Mouse (Mus musculus) spleen, adult 10 weeks (tissue): ENCODE measurements around the gene Trappc13. TPM values are rescaled to one million over a fixed set of nuclear protein-coding genes. Genes with fewer than 3 reads are reported as not detected.

Source experiments
- polyA plus RNA-seq: library from polyadenylated mRNA; stranded (reverse); fragments of 350-450 nt; fragmentation: Illumina TruSeq; extraction: RNeasy Lipid Tissue Mini Kit (QIAGEN cat#74804); gene quantifications from one replicate; pipeline ENCODE4 v1.2.3, GENCODE M21; 2015; ENCODE audit warnings: low replicate concordance; ENCODE audit not compliant: insufficient read depth

The Trappc13 gene
- 33.6 TPM for polyA plus RNA-seq

DNA sequence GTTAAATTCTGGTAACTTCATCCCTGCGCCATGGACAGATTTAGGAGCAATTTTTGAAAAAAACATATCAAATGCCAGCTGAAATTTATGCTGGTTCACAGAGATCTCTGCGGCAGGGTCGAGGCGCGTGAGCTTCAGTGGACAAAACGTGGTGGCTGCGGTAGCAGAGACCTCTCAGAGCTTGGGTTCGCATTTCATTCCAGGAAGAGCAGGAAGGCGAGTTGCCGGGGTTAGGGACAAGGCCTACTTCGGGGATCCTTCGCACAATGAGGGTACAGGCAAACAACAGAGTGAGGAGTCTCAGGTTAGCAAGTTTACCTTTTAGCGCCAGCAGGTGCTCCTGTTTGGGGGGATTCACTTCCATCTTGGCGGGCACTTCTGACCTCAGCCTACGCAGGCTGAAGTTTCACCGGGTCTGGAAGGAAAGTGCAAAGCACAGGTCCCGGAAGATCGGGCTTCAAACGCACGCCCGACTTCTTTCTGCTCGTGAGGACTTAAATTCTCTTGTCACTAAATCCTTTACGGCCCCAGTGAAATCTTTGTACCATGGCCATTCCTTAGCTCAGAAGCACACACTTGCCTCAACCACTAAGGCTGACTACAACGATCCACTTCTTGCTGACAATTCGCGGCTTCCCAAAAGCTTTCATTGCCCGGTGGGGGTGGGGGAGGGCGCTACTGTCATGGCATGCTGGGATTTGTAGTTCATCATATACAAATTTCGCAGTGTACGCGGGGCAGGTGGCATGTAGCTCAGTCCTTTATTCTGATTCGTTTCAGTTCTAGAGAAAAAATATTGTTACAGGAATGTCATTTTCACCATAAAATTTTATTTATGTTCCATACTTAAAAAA is at the start of gene Trappc13:
Trappc13 (minus strand) TSS at position 674 of the 854 bp plus-strand sequence.

GRCm38 (mm10) chr13:104178650-104179121 is 417 bp upstream of the Trappc13 start, which contains the start of gene Trim23:
Gene Trim23 (plus strand): TSS chr13:104178797.

DNA sequence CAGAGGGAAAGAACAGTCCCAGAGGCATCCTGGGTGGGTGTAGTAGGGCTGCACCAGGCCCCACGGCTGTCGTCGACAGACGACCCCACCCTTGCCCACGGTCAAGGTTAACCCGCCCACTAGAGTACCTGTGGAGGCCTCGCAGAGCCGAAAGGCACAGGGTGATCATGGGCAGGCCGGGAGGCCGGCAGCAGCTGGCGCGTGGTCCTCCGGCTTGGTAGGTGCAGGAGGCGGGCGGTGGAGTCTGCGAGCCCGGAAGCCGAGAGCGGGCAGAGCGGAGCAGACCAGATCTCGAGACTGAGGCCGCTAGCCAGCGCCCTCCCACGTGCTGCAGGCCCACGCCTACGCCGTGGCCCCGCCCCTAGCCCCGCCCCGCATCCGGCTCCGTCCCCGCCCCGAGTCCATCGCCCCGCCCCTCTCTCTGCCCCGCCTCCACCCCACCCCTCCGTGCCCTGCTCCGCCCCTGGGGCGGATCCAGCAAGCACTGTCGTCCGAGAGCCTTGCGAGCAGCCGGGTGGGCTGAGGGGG is 68.9 kb downstream of the Trappc13 start, which contains the start of the genes Nln and Sgtb:
Nln (minus strand) TSS at position 327 of the 528 bp plus-strand sequence.
Sgtb (plus strand) TSS at position 454 of the 528 bp plus-strand sequence.

Other genes starting within 250 kb of the Trappc13 start
- 12.2 TPM for gene Nln, start 68.9 kb downstream of the Trappc13 start, polyA plus RNA-seq
- 1.0 TPM for gene Sgtb, start 68.7 kb downstream of the Trappc13 start, polyA plus RNA-seq
- gene Trim23, start 328 bp upstream of the Trappc13 start, polyA plus RNA-seq: 24.9 TPM
- 10.2 TPM for gene Cenpk, start 50.1 kb upstream of the Trappc13 start, polyA plus RNA-seq
- gene Ppwd1, start 50.4 kb upstream of the Trappc13 start, polyA plus RNA-seq: 30.4 TPM
- gene Adamts6, start 109.4 kb upstream of the Trappc13 start, polyA plus RNA-seq: 14.5 TPM